Mouse (Mus musculus) urinary bladder, postnatal 10 days (tissue): ENCODE measurements around the gene Rpl10a.

Experiments
- DNase-seq: peaks from one replicate; pipeline ENCODE4 v3.0.0; 2022; ENCODE audit warnings: low spot score

Gene Rpl10a

DNA sequence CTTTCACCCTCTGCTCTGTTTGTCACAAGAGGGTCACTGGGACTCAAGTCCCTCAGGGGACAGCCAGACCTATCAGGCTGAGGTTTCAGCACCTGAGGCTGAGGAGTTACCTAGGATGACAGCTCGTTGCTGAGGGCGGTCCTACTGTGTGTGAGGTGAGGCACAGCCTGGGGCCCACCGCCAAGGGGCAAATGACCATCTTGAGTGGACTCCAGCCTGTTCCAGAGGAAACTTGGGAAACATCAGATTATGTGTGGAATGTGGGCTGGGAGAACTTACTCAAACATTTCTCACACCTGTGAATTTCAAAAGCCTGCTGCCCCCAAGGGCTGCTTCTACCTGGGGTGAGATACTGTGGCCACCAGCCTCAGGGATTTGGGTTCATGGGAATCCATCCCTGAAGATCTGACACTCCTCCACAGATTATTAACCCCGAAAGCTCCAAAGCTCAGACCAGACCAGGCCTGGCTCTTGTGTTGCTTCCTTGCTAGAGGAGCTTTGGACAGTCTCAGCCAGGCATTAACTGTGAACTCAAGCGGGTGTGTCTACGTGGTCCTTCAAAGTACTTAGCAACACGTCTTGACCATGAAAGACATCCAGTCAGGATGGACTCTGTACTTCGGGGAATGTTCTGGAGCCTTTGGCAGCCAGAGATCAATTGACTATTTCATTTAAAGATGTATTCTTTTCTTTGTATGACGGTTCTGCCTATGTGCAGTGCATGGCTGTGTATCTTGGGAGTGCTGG lies 32.4 kb downstream of the Rpl10a start:
- no peak for DNase-seq

DNA sequence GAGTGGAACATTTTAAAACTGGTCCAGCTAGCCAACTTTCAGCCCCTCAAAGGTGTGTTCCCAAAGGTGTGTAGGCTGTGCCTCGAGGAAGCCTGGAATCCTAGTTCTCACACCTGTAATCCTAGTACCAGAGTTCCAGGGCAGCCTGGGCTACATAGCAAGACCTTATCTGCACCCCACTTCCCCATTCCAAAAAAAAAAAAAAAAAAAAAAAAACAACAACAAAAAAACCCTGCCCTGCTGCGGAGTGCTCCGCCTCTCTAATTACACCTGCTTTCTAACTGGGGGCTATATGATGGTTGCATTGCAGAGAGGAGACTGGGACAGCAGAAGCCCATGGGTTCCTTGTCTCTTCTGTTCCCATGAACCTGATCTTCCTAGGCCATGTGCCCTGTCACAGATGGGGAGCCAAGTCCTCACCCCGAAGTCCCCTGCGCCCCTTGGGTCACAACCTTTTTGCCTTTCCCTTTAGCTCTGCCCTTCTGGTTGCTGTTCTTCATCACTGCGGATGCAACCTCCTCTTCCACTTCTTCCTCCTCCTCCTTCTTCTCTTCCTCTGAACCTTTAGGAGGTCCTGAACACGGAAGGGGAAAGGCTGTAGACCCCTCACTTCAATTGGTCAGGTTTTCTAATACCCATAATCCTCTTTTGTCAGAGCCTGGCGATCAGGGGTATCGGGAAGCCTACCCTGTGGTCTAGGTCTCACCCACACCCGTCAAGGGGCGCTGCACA lies 33.8 kb downstream of the Rpl10a start:
- no peak for DNase-seq

DNA sequence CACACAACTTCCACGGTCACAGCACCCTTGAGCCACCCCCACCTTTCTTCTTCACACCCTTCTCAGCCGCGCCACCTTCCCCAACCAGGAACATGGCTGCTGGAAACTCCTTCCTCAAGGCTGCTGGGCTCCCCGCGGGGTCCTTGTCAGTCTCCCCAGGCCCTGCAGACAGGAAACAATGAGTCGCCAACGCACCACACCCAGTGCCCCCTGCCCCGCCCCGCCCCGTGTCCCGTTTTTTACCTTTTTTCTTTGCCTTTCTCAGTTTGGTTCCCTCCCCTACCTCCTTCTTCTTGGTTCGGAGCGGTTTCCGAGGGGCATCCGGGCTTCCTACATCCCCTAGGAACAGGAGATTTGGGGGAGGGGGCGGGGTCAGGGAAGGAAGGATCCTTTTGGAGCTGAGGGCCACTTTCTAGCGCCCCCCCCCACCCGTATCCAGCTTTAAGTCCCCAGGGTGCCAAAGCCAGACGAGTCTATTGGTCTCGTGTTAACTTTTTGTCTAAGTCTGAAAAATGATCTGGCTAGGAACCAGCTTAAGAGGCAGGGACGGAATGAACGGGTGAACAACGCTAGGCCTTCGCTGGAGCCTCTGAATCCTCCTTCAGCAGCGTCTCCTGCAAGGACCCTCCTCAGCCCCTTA lies 34.5 kb downstream of the Rpl10a start:
- DNase-seq, result no peak

DNA sequence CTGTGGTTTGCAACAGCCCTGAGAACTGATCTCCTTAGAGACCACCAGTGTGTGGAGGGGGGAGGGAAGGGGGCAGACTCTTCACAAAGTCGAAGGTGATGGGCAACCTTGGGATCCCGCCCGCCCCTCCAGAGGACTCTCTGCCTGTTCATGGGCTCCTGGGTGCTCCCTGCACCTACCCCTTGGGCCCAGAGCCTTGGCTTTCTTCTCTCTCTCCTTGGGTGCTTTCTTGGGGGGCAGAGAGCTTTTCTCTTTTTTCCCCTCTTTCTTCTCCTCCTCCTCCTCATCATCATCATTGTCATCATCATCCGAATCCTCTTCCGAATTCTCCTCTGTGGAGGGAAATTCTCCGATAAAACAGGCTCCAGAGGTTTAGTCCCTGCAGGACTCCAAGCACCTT lies 35.2 kb downstream of the Rpl10a start:
- no peak for DNase-seq

DNA sequence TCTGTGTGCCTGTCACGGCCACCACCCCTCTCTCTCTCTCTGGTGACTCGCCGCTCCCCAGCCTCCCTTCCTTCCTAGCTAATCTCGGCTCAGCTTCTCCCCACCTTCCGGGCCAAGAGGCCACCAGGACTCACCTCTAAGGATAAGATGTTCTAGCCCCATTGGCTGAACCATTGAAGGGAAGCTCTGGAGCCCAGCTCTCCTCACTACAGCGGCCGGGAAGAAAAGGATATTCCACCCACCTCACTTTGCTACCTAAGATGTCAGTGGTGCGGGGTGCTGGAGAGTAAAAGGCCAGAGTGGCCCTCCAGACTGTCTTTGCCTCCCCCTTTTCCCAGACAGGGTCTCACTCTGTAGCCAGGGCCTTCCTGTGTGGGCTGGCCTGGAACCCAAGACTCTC lies 36.9 kb downstream of the Rpl10a start, which contains the start of gene Tulp1:
Gene Tulp1, minus strand, starts transcription at position 101 of the 400 bp plus-strand sequence.
- DNase-seq, result no peak

DNA sequence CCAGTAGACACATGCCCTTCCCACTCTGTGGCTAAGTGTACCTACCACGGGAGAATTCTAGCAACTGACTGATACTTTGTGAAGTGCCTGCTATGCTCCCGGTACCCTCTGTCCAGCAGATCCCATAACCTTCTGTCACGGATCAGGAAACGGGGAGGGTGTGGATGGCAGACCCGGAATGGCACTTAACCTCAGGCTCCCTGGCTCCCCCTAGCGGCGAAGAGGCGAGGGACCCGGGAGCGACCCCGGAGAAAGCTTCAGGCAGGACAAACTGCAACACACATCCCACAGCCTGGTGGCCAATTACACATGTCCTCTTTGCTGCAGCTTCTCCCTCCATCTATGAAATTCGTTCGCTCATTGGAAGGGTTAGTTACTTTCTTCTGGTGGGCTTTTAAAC lies 40.2 kb downstream of the Rpl10a start:
- peak; percentile 66 for DNase-seq

DNA sequence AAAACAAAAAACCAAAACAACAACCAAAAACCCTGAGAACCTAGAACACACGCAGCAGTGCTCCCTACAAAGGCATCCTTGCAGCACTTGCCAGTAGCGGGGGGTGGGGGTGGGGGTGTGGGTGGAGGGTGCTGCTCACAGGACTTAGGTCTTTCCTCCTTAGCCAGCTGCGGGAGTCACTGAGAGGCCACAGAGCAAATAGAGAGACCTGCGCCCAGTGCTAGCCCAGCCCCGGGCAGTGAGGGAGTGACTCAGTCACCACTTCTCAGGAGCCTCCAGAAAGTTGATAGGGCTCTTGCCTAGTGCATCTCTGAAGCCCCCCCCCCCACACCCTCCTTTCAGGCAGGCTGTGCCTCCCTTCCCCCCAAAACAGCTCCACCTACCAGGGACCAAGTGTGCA lies 40.8 kb downstream of the Rpl10a start:
- no peak for DNase-seq

DNA sequence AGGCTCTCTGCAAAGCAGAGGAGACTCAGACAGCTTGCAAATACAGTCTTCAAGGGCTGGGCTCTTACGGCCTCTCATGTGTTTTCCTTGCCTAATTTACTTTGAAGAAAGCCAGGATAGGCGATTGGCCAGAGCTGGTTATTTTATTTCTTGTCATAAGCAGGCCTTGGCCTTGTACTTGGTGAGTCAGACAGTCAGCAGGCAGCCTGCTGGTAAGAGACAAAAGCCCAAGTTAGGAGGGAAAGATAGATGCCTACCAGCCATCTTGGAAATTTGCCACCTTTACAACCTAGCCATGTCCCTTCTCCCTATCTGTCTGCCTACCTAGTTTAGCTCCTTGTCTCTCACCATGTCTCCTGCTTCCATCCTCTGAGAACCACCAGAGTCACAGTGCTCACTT lies 43.0 kb downstream of the Rpl10a start:
- DNase-seq, result no peak

DNA sequence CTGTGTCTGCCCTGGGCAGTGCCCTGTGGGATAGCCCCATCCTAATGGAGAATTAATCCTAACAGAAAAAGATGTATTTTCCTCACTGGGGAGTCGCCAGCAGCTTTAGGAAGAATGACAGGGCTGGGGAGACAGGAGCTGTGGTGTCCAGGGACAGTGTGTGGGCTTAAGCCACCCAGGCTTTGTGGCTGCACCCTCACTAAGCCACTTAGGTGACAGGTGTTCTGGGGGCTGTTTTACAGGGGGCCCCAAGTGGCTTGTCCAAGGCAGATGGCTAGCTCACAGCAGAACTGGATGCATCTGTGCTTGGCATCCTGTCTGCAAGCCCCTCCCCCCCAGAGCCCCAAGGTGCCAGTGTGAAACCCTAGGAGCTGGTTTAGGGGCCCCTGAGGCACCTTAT lies 43.7 kb downstream of the Rpl10a start:
- DNase-seq, result no peak

DNA sequence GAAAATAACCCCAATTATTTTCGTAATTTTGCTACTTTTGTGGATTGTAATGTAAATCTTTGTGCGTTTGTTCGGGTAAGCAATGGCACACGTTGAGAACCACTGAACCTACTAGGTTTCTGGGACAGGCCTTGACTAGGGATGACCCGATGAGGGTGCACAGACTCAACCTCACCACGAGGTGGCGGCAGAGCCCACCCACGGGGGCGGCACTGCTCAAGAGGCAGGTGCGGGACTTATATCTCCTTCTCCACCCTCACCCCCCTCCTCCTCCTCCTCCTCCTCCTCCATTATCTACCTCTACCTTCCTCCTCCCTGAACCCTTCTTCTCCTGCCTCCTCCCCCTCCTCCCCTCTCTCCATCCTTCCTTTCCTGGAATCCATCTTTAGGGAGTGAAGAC lies 45.5 kb downstream of the Rpl10a start:
- DNase-seq, result no peak

DNA sequence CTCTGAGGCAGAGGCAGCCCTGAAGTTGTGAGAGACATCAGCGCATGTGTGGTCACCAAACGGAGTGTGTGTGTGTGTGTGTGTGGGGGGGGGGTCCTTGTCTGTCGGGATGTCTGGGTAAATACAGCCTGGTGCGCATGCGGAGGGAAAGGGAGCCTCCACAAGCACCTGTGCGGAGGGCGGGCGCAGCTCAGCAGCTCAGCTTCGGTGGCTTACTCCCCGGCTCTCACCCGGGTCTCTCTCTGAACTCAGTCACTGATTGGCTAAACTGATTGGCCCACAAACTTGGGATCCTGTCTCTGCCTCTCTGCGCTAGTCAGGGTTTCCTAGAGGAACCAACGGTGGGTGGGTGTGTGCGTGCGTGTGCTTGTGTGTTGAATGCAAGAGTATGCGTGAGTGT lies 46.2 kb downstream of the Rpl10a start:
- DNase-seq, result no peak

DNA sequence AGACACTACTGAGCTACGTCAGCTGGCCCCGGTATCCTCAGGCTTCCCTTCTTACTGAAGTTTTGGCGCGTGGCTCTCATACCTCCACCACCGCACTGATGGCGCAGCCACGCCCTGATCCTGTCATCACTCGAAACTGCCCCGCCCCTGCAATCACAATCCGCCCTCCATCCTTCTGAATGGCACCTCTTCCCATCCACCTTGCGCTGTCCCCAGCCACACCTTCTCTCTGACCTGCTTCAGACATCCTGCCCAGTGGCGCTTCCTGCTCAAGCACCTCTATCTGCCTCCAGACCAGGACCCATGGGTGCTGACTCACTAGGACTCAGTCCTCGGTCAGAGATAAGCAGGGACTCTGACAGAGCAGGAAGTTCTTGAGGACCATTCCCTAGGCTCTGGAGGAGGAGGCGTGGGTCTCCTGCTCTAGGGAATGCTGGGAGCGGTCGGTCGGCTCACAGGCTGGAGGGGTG lies 47.4 kb downstream of the Rpl10a start:
- no peak for DNase-seq

DNA sequence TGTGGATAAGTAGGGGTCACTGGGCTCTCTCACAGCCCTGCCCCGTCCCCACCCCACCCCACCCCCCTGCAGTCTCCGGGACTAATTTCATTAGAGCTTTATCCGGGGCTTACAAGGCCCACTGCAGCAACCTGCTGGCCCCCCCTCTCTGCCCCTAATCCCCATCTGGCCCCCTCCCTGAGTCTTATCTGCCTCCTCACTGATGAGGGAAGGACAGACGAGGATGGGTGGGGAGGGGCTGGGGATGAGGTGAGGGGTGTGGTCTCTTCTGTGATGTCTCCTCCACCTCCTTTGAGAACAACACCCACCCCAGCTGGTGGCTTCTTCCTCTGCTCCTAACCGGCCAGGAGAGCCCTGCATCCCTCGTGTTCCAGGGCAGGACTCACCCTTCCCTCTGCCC lies 52.0 kb downstream of the Rpl10a start:
- no peak for DNase-seq
